In the genomic region with DNA sequence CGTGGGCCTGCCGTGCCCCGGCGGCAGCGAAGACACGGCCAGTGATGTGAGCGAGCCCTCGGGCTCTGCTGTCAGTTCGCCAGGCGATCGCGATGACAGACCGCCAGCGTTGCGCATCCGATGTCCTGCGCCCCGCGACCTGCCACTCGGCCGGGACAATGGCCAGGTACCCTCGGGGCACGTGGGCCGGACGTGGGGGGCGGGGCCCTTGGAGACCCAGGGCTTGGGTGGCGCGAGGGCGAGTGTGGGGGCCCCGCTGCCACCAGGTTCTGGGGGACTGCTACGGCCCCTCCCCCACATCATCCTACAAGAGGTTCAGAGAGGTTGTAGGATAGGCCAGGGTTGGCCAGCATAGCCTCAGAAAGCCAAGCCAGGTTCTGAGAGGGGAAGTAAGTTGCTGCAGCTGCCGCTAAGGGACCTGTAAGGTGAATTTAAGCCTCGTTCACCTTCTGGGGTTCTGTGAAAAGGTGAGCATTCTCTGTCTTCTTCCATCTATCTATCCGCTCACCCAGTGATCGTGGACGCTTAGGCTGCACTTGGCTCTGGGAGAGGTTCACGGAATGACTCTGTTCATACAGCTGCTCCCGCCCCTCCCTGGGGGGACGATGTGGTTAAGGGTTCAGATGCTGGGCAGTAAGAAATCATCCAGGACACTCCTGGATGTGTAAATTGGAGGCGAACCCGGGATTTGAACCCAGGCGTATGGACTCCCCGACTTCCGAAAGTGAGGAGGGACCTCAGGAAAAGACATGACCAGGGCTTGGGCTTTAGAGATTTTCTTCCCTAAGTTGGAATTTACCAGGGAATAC, we compare ENCODE assay signal across 8 mouse cellular contexts. TPM values are rescaled to one million over a fixed set of nuclear protein-coding genes. Genes with fewer than 3 reads are reported as not detected.
DNase-seq lines count a peak whose midpoint lies in the region; ATAC-seq lines count a peak whose summit lies in the region.

No protein-coding gene starts in this region.

- H3K36me3 ChIP-seq in heart, embryonic 14.5 days (ENCODE audit: control insufficient read depth, insufficient read depth, low read length), result no peaks in the 10 kb centered on the region
- H3K36me3 ChIP-seq in forebrain, embryonic 12.5 days (replicated peaks), result no peaks in the 10 kb centered on the region
- H3K36me3 ChIP-seq in liver, embryonic 15.5 days (replicated peaks), result no peaks in the 10 kb centered on the region

- H3K4me1 ChIP-seq in heart, embryonic 14.5 days (ENCODE audit: control insufficient read depth in 2 of 2, insufficient read depth in 2 of 2, low read length in 2 of 2), result peaks cover 3 to 12% of the 10 kb centered on the region in 2 experiments; a peak in 3 of 4 replicates
- peaks cover 63% of the 10 kb centered on the region for H3K4me1 ChIP-seq in forebrain, embryonic 12.5 days
- H3K4me1 ChIP-seq in liver, embryonic 15.5 days (replicated peaks), result peaks cover 7% of the 10 kb centered on the region

- no peak for DNase-seq in heart, adult 11 months
- peak; percentile 68 for DNase-seq in MN1 (ENCODE audit: low spot score)
- DNase-seq in B cell, adult 2 months, result no peak
- DNase-seq in kidney, postnatal 4 days, result no peak
- no peak for DNase-seq in urinary bladder, postnatal 10 days (ENCODE audit: low spot score)

- H3K4me3 ChIP-seq in heart, embryonic 14.5 days (ENCODE audit: control insufficient read depth in 1 of 2, insufficient read depth in 1 of 2, low read depth in 1 of 2, low read length in 2 of 2), result peak overlapping the region; percentile 20 to 27; a peak in 3 of 4 replicates
- peak overlapping the region; percentile 76 for H3K4me3 ChIP-seq in forebrain, embryonic 12.5 days (replicated peaks)
- 0 out of 2 replicates have a peak overlapping the region, but pooled peaks have one; percentile 5 for H3K4me3 ChIP-seq in liver, embryonic 15.5 days (replicated peaks)

- peak overlapping the region; percentile 63 for H3K4me2 ChIP-seq in heart, embryonic 14.5 days (ENCODE audit: low read length)
- peak overlapping the region; percentile 72 for H3K4me2 ChIP-seq in forebrain, embryonic 12.5 days
- H3K4me2 ChIP-seq in liver, embryonic 15.5 days, result peak overlapping the region; percentile 41

- no peak overlapping the region for H3K27ac ChIP-seq in heart, embryonic 14.5 days (replicated peaks in 1 of 2; ENCODE audit: control insufficient read depth in 1 of 2, insufficient read depth in 1 of 2, low read depth in 2 of 2, low read length in 2 of 2)
- H3K27ac ChIP-seq in forebrain, embryonic 12.5 days, result no peak overlapping the region
- no peak overlapping the region for H3K27ac ChIP-seq in liver, embryonic 15.5 days (replicated peaks)

- H3K9me3 ChIP-seq in heart, embryonic 14.5 days (ENCODE audit: control insufficient read depth, low read length), result no peaks in the 10 kb centered on the region
- no peaks in the 10 kb centered on the region for H3K9me3 ChIP-seq in forebrain, embryonic 12.5 days
- H3K9me3 ChIP-seq in liver, embryonic 15.5 days (replicated peaks), result no peaks in the 10 kb centered on the region

- WGBS in heart, embryonic 14.5 days, result 9% methylated on average over 44 of the region's 44 CpGs
- WGBS in forebrain, embryonic 12.5 days, result 10% methylated on average over 44 of the region's 44 CpGs
- WGBS in liver, embryonic 15.5 days (ENCODE audit: insufficient replicate concordance), result 13% methylated on average over 44 of the region's 44 CpGs

- ATAC-seq in heart, embryonic 14.5 days (ENCODE audit: insufficient number of reproducible peaks, insufficient read depth, low FRiP score, low read depth), result no peak
- ATAC-seq in forebrain, embryonic 12.5 days (ENCODE audit: low FRiP score), result no peak
- ATAC-seq in liver, embryonic 15.5 days (ENCODE audit: insufficient read depth), result no peak

- H3K9ac ChIP-seq in heart, embryonic 14.5 days (ENCODE audit: low read length), result no peak overlapping the region
- peak overlapping the region; percentile 68 for H3K9ac ChIP-seq in forebrain, embryonic 12.5 days
- H3K9ac ChIP-seq in liver, embryonic 15.5 days, result no peak overlapping the region

- peaks cover 82% of the 10 kb centered on the region for H3K27me3 ChIP-seq in heart, embryonic 14.5 days (ENCODE audit: control insufficient read depth, insufficient read depth, low read length)
- peaks cover 71% of the 10 kb centered on the region for H3K27me3 ChIP-seq in forebrain, embryonic 12.5 days
- peaks cover 80% of the 10 kb centered on the region for H3K27me3 ChIP-seq in liver, embryonic 15.5 days

RNA-seq across cellular contexts. Expression of gene Crmp1, which starts 0.8 kb away (rescaled TPM):
- polyA plus RNA-seq in heart, embryonic 14.5 days (2014; fragmentation: Nextera tagmentation; extraction: Ambion mirVana), result 8.2 and 8.5 TPM in 2 replicates
- 352 and 405 TPM in 2 replicates for polyA plus RNA-seq in forebrain, embryonic 12.5 days (2016; fragmentation: Nextera tagmentation; extraction: Ambion mirVana)
- 1.0 and 1.6 TPM in 2 replicates for polyA plus RNA-seq in liver, embryonic 15.5 days (2015; fragmentation: Nextera tagmentation; extraction: Ambion mirVana)

Comparison
In these comparisons a context has a peak if more than half of its experiments do, and no peak if none do; other contexts are left out.
1. H3K4me3 ChIP-seq: peak in every context shown above with its lines; median percentile 76 in forebrain, embryonic 12.5 days; 24 in heart, embryonic 14.5 days; 5 in liver, embryonic 15.5 days.
2. RNA of gene Crmp1, which starts 0.8 kb away (polyA plus RNA-seq): 352 to 405 TPM in forebrain, embryonic 12.5 days; 8.2 to 8.5 TPM in heart, embryonic 14.5 days and 1.0 to 1.6 TPM in liver, embryonic 15.5 days; every median in the first group is over 10 times any median in the second.
3. Peak in every context shown above with its lines, with median percentiles within 50 percentile points of each other: H3K4me2 ChIP-seq.